Mouse (Mus musculus) midbrain, embryonic 16.5 days (tissue): ENCODE measurements around the gene Hapln2. TPM values are rescaled to one million over a fixed set of nuclear protein-coding genes. Genes with fewer than 3 reads are reported as not detected.

ENCODE experiments used
- ATAC-seq: fragments of 200-750 bp; cut with Nextera tagmentation; 2 replicates; pipeline ENCODE4 v1.8.0; 2017; ENCODE audit warnings: moderate TSS enrichment
- H3K27ac ChIP-seq: fragments of 300-500 bp; sonication (generic); 2 replicates; pipeline ENCODE4 v1.5.1; 2014; ENCODE audit warnings: mild to moderate bottlenecking, low read length, mixed read lengths
- H3K27me3 ChIP-seq: fragments of 300-500 bp; sonication (generic); 2 replicates; pipeline ENCODE4 v1.6.1; 2014; ENCODE audit warnings: low read depth, low read length, mixed read lengths; ENCODE audit not compliant: control insufficient read depth, insufficient read depth
- H3K36me3 ChIP-seq: fragments of 300-500 bp; sonication (generic); 2 replicates; pipeline ENCODE4 v1.6.1; 2014; ENCODE audit warnings: mild to moderate bottlenecking, low read length, moderate library complexity, mixed read lengths; ENCODE audit not compliant: control insufficient read depth, insufficient read depth
- H3K4me1 ChIP-seq: fragments of 300-500 bp; sonication (generic); 2 replicates; pipeline ENCODE4 v1.6.1; 2014; ENCODE audit warnings: mild to moderate bottlenecking, low read length, mixed read lengths; ENCODE audit not compliant: control insufficient read depth, insufficient read depth
- H3K4me2 ChIP-seq: fragments of 300-500 bp; sonication (generic); 2 replicates; pipeline ENCODE4 v1.6.1; 2014; ENCODE audit warnings: mild to moderate bottlenecking, low read length, mixed read lengths
- H3K4me3 ChIP-seq: fragments of 300-500 bp; sonication (generic); 2 replicates; pipeline ENCODE4 v1.5.1; 2014; ENCODE audit warnings: low read depth, mild to moderate bottlenecking, low read length, moderate library complexity, mixed read lengths
- H3K9ac ChIP-seq: fragments of 300-500 bp; sonication (generic); 2 replicates; pipeline ENCODE4 v1.6.1; 2014; ENCODE audit warnings: low read depth, low read length, mixed read lengths
- H3K9me3 ChIP-seq: fragments of 300-500 bp; sonication (generic); replicated peaks from 2 replicates; pipeline ENCODE4 v1.6.1; 2014; ENCODE audit warnings: mild to moderate bottlenecking, low read length, mixed read lengths; ENCODE audit not compliant: control insufficient read depth, poor library complexity, severe bottlenecking
- whole genome bisulfite sequencing: fragments of 180-500 bp; shearing (Covaris S2); extraction: QIAGEN DNeasy Blood & Tissue Kit; methylation state at CpG from one replicate; pipeline ENCODE4 v1.1.7; 2014; 5-methylcytosine and 5-hydroxymethylcytosine counted together
- polyA plus RNA-seq: library from polyadenylated mRNA; unstranded; fragments of >200 nt; fragmentation: Nextera tagmentation; extraction: Ambion mirVana; gene quantifications from 2 replicates; pipeline ENCODE4 v1.2.1, GENCODE M21; 2015

Hapln2 gene
- 0.37 and 0.74 TPM in 2 replicates for polyA plus RNA-seq

DNA sequence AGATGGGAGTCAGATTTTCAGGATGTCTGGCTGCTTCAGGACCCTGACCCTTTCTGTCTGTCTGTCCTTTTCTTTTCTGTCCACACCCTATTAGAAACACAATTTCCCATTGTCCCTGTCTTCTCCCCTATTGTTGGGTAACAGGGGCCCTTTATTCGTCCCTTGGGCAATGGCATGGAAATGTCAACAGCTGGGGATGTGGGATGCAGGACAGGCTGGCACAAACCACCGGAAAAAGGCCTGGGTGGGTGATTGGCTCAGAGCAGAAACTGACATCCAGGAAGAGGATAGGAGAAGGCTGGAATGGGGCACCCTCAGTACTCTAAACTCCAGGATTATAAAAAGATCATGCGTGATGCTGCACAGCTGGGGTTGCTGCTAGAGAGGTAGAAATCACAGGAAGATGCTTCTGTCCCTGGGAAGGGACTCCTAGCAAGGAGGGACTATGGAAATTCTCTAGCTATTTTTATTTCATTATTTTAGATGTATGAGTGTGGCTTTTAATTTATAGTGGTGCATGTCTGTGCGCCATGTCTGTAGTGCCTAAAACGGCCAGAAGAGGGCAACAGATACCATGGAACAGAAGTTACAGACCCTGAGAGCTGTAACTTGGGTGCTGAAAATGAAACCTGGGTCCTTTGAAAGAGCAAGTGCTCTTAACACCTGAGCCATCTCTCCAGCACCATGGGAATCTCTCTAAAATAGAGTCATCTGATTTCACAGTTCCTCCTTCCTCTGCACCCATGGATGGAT lies at the start of gene Hapln2:
Gene Hapln2 (minus strand): TSS at position 150 of the 753 bp plus-strand sequence.
- no peak within 1 kb of the TSS for H3K4me2 ChIP-seq
- H3K4me1 ChIP-seq, result peaks cover 11% of the 10 kb centered on the region; the same call in 1 of the 2 replicates
- no peaks in the 10 kb centered on the region for H3K36me3 ChIP-seq
- no peaks in the 10 kb centered on the region for H3K9me3 ChIP-seq
- no peak within 1 kb of the TSS for H3K9ac ChIP-seq
- no peak within 1 kb of the TSS for H3K4me3 ChIP-seq
- no peak for ATAC-seq
- H3K27ac ChIP-seq, result no peak within 1 kb of the TSS
- peaks cover 43% of the 10 kb centered on the region for H3K27me3 ChIP-seq
- WGBS, result 47% methylated on average over 5 of the region's 5 CpGs

DNA sequence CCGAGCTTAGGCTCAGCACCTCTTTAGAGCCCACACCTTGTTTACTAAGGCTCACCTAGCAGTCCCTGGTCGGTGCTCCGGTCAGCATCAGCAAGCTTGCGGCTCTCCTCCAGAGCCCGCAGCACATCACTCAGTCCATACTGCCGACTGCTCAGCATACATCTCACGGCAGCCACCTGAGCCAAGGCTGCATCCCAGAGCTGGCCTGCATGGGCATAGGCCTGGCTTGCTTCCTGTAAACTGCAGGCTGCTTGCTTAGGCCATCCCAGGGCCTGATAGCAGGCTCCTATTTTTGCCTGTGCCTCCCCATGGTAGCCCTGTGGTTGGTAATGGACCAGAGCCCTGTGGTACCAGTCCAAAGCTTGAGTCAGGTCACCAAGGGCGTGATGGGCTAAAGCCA lies 47.4 kb upstream of the Hapln2 start:
- Histone ChIP-seq H3K36me3 (no peaks in the 10 kb centered on the region), H3K9ac (no peak overlapping the region)
- WGBS, result 78% methylated on average over 8 of the region's 8 CpGs

DNA sequence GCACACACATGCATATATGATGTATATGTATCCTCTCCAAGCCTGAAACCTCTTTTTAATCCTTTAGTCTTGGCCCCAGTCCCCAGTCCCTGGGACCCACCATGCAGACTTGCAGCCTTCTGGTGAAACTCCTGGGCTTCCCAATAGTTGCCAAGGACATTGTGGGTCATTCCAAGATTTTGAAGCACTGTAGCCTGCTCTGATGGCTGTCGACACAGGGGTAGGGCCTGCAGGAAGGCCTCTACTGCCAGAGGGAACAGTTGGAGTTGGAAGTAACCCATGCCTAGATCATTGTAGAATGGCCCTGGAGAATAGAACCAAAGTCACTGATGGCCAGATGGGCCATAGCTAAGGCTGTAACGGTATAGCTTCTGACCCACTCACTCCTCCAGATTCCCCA lies 47.0 kb upstream of the Hapln2 start:
- no peak overlapping the region for H3K9ac ChIP-seq
- no peak overlapping the region for H3K4me2 ChIP-seq
- no peaks in the 10 kb centered on the region for H3K27me3 ChIP-seq
- no peak overlapping the region for H3K27ac ChIP-seq
- H3K9me3 ChIP-seq, result no peaks in the 10 kb centered on the region
- H3K4me3 ChIP-seq, result no peak overlapping the region
- 71% methylated on average over 2 of the region's 2 CpGs for WGBS
- H3K36me3 ChIP-seq, result no peaks in the 10 kb centered on the region
- H3K4me1 ChIP-seq, result no peaks in the 10 kb centered on the region
- ATAC-seq, result no peak

More for the DNA sequence above, 47.4 kb upstream of the Hapln2 start:
- H3K27ac ChIP-seq, result no peak overlapping the region
- no peaks in the 10 kb centered on the region for H3K9me3 ChIP-seq
- H3K27me3 ChIP-seq, result no peaks in the 10 kb centered on the region
- no peak overlapping the region for H3K4me2 ChIP-seq
- no peaks in the 10 kb centered on the region for H3K4me1 ChIP-seq
- no peak overlapping the region for H3K4me3 ChIP-seq
- ATAC-seq, result no peak

DNA sequence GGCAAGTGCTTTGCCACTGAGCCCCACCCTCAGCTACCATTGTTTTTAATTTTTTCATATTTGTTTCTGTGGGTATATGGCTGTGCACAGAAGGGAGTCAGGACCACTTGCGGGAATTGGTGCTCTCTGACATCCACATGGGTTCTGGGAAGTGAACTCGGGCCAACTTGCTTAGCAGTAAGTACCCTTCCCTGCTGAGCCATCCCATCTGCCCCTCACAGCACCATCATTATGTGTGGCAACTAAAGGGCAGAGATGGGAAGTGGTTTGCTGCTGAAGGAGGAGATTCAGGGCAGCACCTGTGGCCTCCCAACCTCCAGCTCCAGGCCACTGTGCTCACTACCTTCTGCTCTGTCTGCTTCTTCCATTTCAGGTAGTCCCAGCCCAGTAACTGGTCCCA lies 46.2 kb upstream of the Hapln2 start:
- no peak overlapping the region for H3K4me2 ChIP-seq
- H3K9ac ChIP-seq, result no peak overlapping the region
- WGBS, result 82% methylated on average over 2 of the region's 2 CpGs
- no peaks in the 10 kb centered on the region for H3K9me3 ChIP-seq
- no peaks in the 10 kb centered on the region for H3K36me3 ChIP-seq
- H3K27ac ChIP-seq, result no peak overlapping the region
- no peak for ATAC-seq
- no peak overlapping the region for H3K4me3 ChIP-seq
- no peaks in the 10 kb centered on the region for H3K27me3 ChIP-seq
- no peaks in the 10 kb centered on the region for H3K4me1 ChIP-seq

DNA sequence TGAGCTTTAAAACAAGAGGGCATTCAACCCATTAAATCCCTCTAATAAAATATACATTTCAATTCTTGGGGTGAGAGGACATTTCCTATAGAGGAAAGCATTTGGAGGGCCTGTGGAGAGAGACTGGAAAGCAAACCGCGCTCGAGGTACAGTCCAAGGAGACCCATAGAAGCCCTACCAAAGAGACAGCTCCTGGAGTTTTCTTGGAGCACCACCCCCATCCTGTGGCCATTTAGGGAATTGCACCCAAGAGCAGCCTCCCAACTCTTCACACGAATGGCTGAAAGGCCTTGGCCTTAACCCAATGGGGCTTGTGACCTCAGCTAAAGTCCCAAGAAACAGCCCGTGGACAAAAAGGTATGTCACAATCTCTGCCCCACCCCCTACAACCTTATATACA lies 44.4 kb upstream of the Hapln2 start:
- Histone ChIP-seq H3K4me2 (no peak overlapping the region), H3K4me3 (no peak overlapping the region), H3K27ac (no peak overlapping the region), H3K36me3 (no peaks in the 10 kb centered on the region), H3K9ac (no peak overlapping the region), H3K27me3 (no peaks in the 10 kb centered on the region), H3K9me3 (no peaks in the 10 kb centered on the region), H3K4me1 (no peaks in the 10 kb centered on the region)
- ATAC-seq, result peak; percentile 78
- 1% methylated on average over 5 of the region's 5 CpGs for WGBS

GRCm38 (mm10) chr3:88068386-88068785 lies 41.0 kb upstream of the Hapln2 start:
- no peaks in the 10 kb centered on the region for H3K27me3 ChIP-seq
- no peaks in the 10 kb centered on the region for H3K9me3 ChIP-seq
- H3K4me2 ChIP-seq, result no peak overlapping the region
- H3K27ac ChIP-seq, result no peak overlapping the region
- H3K4me1 ChIP-seq, result no peaks in the 10 kb centered on the region
- no peak overlapping the region for H3K4me3 ChIP-seq
- WGBS, result 32% methylated on average over 2 of the region's 2 CpGs
- H3K9ac ChIP-seq, result no peak overlapping the region
- no peaks in the 10 kb centered on the region for H3K36me3 ChIP-seq
- no peak for ATAC-seq

- peak within 1 kb of the TSS; percentile 73 for H3K4me2 ChIP-seq
- peak within 1 kb of the TSS; percentile 76 for H3K27ac ChIP-seq
- peak within 1 kb of the TSS; percentile 89 for H3K4me3 ChIP-seq
- under 1% methylated on average over 48 of the region's 60 CpGs for WGBS
- no peaks in the 10 kb centered on the region for H3K9me3 ChIP-seq
- peaks cover 11% of the 10 kb centered on the region for H3K36me3 ChIP-seq
- no peaks in the 10 kb centered on the region for H3K27me3 ChIP-seq
- peak; percentile 95 for ATAC-seq
- peak within 1 kb of the TSS; percentile 92 for H3K9ac ChIP-seq
- peaks cover 12% of the 10 kb centered on the region for H3K4me1 ChIP-seq
These were observed 30.7 kb upstream of the Hapln2 start, which contains the start of gene Naxe for GRCm38 (mm10) chr3:88057902-88058696. Gene Naxe (minus strand): TSS chr3:88058495.

GRCm38 (mm10) chr3:88057030-88057429 lies 29.6 kb upstream of the Hapln2 start:
- H3K4me3 ChIP-seq, result peak overlapping the region; percentile 89; the same call in 1 of the 2 replicates
- WGBS, result 83% methylated on average over 6 of the region's 6 CpGs
- H3K27me3 ChIP-seq, result no peaks in the 10 kb centered on the region
- H3K4me1 ChIP-seq, result peaks cover 12% of the 10 kb centered on the region
- H3K9ac ChIP-seq, result peak overlapping the region; percentile 92; the same call in 1 of the 2 replicates
- H3K36me3 ChIP-seq, result peaks cover 19% of the 10 kb centered on the region
- no peak for ATAC-seq
- no peak overlapping the region for H3K27ac ChIP-seq
- peak overlapping the region; percentile 73 for H3K4me2 ChIP-seq
- H3K9me3 ChIP-seq, result no peaks in the 10 kb centered on the region

DNA sequence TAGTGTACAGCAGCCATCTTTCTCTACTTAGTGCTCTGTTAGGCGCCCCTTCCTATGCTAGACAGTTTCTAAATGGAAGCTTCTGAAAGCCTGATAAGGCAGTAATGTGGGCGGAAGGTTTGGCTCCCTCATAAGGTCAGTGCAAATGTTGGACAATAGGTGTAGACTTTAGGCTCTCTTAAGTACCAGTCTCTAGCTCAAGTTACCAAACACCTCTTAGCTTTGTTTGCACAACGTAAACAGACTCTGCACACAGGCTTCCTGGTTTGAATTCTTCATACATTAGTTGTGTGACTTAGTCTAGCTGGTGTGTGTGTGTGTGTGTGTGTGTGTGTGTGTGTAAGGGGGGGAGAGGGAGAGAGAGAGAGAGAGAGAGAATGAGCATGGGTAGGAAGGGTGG lies 22.1 kb upstream of the Hapln2 start:
- Histone ChIP-seq H3K9ac (no peak overlapping the region), H3K4me3 (no peak overlapping the region)
- 89% methylated on average over 3 of the region's 3 CpGs for WGBS

More for the DNA sequence above, 22.1 kb upstream of the Hapln2 start:
- H3K9me3 ChIP-seq, result no peaks in the 10 kb centered on the region
- peaks cover 15% of the 10 kb centered on the region for H3K36me3 ChIP-seq
- peaks cover 4% of the 10 kb centered on the region for H3K4me1 ChIP-seq
- H3K27ac ChIP-seq, result no peak overlapping the region
- no peak for ATAC-seq
- H3K27me3 ChIP-seq, result no peaks in the 10 kb centered on the region
- H3K4me2 ChIP-seq, result no peak overlapping the region
